Mouse (Mus musculus) frontal cortex, postnatal 36 days (tissue): ENCODE measurements around the gene Sac3d1.
"Not testable (repeated sequence)": the region's sequence is repeated elsewhere in the genome, so short reads cannot be mapped to it uniquely, and the experiment has no call there.

Experiments
- DNase-seq, 2 experiments: peaks; one replicate each; pipeline ENCODE4 v3.0.0; 2022; ENCODE audit warnings: low spot score in 2 of 2

Gene Sac3d1

GRCm38 (mm10) chr19:6117986-6118676, at the start of gene Sac3d1:
Sac3d1 (minus strand) TSS chr19:6118650.
- DNase-seq, result peak; percentile 90 to 93

GRCm38 (mm10) chr19:6166750-6167149, 48.3 kb upstream of the Sac3d1 start:
- no peak for DNase-seq

GRCm38 (mm10) chr19:6163872-6164547, 45.6 kb upstream of the Sac3d1 start:
- no peak for DNase-seq

DNA sequence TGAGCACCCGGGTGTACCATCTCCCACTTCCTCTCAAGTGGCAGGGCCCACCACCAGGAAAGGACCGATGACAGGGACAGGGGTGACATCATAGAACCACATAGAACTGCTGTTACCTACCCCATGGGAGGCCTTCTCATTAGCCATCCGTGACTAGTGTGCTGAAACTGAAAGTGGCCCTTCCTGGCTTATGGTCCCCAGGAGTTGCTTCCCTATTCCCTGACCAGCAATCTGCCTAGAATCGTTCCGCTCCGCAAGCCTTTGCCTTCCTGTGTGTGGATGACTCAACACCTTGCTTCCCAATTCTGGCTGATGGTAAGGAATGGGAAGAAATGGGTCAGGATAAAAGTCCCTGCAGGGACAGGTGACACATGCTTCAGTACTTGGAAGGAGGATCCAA, 38.8 kb upstream of the Sac3d1 start:
- DNase-seq, result no peak

DNA sequence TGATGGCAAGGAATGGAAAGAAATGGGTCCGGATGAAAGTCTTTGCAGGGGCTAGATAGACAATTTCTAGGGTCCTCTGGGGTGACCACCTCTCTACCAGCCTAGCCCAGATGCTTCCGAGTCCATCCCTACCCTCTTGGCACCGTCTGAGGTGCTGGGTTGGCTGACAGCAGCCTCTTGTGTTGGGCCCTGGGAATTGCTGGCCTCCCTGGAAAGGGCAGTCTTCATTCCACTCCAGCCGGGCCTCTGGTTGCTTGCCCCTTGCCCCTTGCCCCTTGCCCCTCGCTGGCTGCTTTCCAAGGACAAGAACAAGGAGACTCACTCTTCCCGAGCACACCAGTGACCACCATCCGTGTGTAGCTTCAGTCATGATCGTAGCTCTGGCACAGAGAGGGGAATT, 37.9 kb upstream of the Sac3d1 start:
- DNase-seq, result no peak

DNA sequence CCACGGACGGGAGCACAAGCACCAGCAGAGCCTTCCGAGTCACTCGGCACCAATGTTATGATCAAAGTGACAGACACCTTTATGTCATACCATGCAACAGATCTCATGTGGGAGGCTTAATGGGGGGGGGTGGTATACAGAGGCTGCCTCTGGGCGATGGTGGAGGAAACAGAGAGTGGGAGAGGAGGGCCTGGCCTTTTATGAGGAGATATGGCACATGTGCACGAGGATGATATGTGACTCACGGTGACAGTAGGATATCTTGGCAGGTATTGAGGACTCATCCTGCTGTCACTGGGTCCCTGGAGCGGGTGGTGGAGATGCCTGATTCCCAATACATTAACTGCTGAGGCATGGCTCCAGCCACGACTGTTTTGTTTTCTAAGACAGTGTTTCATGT, 36.7 kb upstream of the Sac3d1 start:
- no peak for DNase-seq

DNA sequence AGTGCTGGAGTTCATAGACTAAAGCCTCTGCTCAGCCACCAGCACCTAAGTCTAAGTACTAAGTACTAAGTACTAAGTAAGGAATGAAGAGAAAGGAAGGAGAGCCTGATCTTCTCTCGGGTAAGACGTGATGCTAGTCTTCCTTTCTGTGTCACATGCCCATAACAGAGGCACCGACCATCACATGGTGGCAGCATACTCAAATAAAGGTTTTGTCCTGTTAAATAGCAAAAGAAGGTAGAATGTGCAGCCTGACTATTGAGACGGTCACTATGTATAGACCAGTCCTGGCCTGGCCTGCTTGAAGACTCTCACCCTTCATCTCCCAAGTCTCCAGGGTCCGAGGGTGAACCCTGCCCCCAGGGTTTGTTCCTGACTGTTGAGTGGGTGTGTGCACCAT, 26.4 kb upstream of the Sac3d1 start:
- DNase-seq, result no peak

- peak; percentile 75 to 89 for DNase-seq
Observed at GRCm38 (mm10) chr19:6141394-6141749, 22.9 kb upstream of the Sac3d1 start, which contains the start of gene Arl2. Arl2 (minus strand) TSS chr19:6141548.

- peak; percentile 91 to 93 for DNase-seq
Observed at GRCm38 (mm10) chr19:6140678-6141393, 22.4 kb upstream of the Sac3d1 start, which contains the start of gene Batf2. Batf2 (plus strand) TSS chr19:6140983.

- no peak for DNase-seq
Observed at GRCm38 (mm10) chr19:6140374-6140677, 21.9 kb upstream of the Sac3d1 start.

GRCm38 (mm10) chr19:6139701-6140100, 21.3 kb upstream of the Sac3d1 start:
- DNase-seq, result no peak

DNA sequence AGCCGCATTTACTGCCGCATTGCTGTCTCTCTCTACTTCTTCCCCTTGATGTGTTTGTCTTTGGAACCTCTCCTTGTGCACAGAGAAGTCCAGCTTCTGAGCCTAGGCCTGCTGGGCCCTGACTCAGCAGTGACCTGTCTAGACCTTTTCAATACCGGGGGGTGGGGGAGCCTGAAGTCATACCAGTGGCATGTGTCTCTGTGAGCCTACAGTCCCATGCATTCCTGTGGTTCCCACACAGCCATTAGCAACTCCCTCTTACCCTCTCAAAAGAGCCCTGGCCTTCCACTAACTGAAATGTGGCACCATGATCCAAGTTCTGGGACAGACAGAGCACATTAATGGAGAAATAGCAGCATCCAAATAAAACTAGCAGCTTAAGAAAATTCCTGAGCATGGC, 17.9 kb upstream of the Sac3d1 start:
- DNase-seq, result no peak

- not testable (repeated sequence) for DNase-seq
Observed at GRCm38 (mm10) chr19:6133197-6133596, 14.7 kb upstream of the Sac3d1 start.

DNA sequence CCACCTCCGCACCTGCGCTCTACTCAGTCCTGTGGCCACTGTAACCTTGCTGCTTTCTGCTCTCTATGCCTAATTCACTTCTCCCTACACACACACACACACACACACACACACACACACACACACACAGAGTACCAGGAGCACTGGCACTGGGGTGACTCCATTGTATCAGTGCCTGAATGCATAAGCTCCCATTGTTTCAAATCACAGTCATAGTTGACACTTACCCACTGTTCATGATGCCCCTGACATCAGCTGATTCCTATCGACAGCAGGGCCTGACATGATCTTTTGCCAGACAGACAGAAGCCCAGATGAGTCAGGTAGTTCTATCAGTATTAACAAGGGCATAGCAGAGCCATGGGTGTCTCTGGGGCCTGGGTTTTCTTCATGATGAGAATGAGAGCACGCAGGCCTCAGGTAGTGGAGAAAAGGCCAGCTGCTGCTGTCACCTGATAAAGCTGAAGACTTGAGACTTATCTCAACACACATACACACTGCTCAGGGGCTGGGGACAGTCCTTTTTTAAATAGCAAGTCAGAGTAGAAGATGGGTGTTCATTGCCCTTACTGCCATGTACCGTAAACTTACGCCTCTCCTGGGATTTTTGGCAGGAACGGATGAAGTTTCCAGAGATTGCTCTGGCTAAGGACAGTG, 13.8 kb upstream of the Sac3d1 start:
- no peak for DNase-seq

GRCm38 (mm10) chr19:6130414-6131128, 12.1 kb upstream of the Sac3d1 start:
- DNase-seq, result not testable (repeated sequence)

DNA sequence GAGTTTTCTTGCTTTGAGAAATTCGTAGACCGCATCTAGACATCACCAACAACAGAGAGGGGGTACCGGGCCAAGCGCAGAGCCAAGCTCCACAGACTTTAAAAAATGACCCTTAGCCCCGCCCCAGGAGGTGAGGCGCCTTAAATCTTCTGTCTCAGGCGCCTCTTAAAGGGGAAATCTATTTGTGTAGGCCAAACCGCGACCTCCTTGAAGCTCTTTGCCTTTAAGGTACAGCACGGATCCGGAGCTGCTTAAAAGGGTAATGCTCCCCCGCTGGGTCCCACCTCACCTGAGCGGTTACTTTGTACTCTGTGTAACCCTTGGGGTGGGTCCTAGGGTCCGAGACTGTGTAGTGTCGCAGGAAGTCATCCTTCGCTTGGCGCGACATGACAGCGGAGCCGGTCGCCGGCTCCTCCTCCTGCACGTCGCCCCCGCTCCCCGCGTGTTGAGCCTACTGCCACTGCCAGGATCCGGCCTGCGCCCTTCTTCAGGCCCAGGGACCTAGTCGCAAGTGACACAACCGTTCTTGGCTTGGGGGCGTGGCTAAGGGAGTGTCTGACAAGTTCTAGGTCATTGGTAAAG, 9.4 kb upstream of the Sac3d1 start, which contains the start of gene Snx15:
TSS of gene Snx15 (minus strand) at position 545 of the 582 bp plus-strand sequence.
- peak; percentile 96 to 97 for DNase-seq

DNA sequence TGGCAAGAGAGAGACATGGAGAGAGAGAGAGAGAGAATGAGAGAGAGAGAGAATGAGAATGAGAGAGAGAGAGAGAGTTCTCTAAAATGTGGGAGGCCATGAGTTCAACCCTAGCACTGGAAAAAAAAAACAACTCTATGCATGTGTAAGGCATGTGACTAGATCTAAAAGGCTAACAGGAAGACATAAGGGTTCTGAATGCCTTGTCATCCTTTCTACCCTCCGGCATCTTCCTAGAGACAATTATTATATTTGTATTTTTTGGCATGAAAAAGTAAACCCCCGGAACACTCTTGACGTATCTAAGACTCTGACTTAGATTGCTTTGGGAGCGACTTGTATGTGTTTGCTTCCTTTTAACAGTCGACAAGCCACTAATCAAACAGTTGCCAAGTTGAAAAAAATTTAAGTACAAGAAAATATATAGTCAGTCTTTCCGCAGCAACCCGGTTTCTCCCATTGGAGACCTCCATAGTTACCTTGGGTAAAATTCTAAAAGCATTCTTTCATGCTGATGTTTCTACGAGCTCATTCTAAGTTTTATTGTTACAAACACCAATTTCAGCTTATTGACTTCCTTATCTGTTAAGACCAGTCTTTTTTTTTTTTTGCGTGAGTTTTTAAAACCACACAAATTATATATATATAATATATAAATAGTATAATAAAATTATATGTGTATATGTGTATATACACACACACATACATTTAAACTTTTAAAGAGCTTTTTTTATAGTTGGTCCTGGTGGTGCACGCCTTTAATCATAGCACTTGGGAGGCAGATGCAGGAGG, 8.5 kb upstream of the Sac3d1 start:
- DNase-seq, result no peak

DNA sequence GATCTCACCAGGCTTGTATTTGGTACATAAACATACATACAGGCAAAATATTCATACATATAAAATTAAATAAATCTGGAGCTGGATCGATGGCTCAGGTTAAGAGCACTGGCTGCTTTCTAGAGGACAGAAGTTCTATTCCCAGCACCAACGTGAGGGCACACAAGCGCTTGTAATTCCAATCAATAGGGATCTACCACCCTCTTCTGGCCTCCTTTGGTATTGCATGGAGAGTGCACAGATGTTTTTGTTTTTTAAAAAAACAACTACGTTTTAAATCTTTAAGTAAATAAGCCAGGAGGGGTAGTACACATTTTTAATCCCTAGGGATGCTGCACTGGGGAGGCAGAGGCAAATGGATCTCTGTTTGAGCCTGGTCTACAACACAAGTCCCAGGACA, 7.8 kb upstream of the Sac3d1 start:
- no peak for DNase-seq

GRCm38 (mm10) chr19:6124898-6125297, 6.4 kb upstream of the Sac3d1 start:
- DNase-seq, result no peak

GRCm38 (mm10) chr19:6123330-6123729, 4.9 kb upstream of the Sac3d1 start:
- no peak for DNase-seq
